ENCODE assay signal across 7 mouse cellular contexts in the genomic region with DNA sequence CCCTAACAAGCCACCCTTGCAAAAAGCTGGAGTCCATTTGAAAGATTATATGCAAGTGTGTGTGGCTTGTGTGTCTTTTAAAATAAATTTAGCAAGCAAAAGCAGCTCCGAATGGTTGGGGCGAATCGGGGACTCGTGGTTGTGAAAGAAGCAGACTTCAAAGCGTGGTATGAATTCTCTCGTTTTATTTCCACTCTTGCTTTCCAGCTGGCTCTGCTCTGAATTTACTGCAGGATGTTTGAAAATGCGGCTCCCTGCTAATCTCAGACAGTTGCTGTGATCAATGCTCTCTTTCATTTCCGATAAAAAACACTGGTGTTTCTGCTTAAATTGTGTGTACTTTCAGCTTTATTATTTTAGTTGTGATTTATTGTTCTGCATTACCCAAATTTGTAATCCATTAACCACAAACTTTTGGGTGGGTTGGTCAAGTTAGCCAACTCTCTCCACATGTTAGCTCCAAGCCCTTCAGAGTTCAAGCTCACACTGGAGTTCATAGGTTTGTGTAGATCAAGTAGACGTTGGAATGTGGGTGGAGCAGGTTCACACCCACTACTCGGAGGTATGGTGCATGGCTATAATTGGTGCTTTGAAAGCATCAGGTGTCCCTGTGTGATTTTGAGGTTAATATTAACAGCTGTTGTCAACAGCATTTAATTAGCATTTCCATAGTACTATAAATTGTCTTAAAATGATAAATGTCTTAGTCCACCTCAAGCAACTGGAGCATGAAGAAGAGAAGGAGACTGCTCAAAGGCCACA.
DNase-seq lines count a peak whose midpoint lies in the region; ATAC-seq and TF ChIP-seq lines count a peak whose summit lies in the region.

No protein-coding gene starts in this region.

- no peaks in the 10 kb centered on the region for H3K36me3 ChIP-seq in midbrain, embryonic 10.5 days
- no peaks in the 10 kb centered on the region for H3K36me3 ChIP-seq in midbrain, embryonic 13.5 days
- H3K36me3 ChIP-seq in limb, embryonic 14.5 days (ENCODE audit: control insufficient read depth, insufficient read depth, low read length) = no peaks in the 10 kb centered on the region

- H3K27me3 ChIP-seq in midbrain, embryonic 10.5 days (ENCODE audit: low read depth, poor library complexity, severe bottlenecking) = no peaks in the 10 kb centered on the region
- no peaks in the 10 kb centered on the region for H3K27me3 ChIP-seq in midbrain, embryonic 13.5 days
- H3K27me3 ChIP-seq in limb, embryonic 14.5 days (ENCODE audit: control insufficient read depth, insufficient read depth, low read length) = no peaks in the 10 kb centered on the region

- no peak overlapping the region for H3K4me2 ChIP-seq in midbrain, embryonic 13.5 days (replicated peaks)
- no peak overlapping the region for H3K4me2 ChIP-seq in limb, embryonic 14.5 days (replicated peaks; ENCODE audit: low read depth, low read length, severe bottlenecking)

- H3K4me1 ChIP-seq in midbrain, embryonic 10.5 days = peaks cover 16% of the 10 kb centered on the region
- peaks cover 10% of the 10 kb centered on the region for H3K4me1 ChIP-seq in midbrain, embryonic 13.5 days (replicated peaks)
- H3K4me1 ChIP-seq in limb, embryonic 14.5 days (ENCODE audit: control insufficient read depth, insufficient read depth, low read length) = peaks cover 43% of the 10 kb centered on the region

- H3K9ac ChIP-seq in midbrain, embryonic 13.5 days (replicated peaks) = no peak overlapping the region
- no peak overlapping the region for H3K9ac ChIP-seq in limb, embryonic 14.5 days (ENCODE audit: low read depth, low read length, severe bottlenecking)

- TF ChIP-seq POLR2A in limb, embryonic 14.5 days (IDR thresholded peaks at IDR 0.05; ENCODE audit: borderline replicate concordance, extremely low read depth, insufficient read depth, insufficient read length) = no peak

- H3K4me3 ChIP-seq in midbrain, embryonic 10.5 days = no peak overlapping the region
- H3K4me3 ChIP-seq in midbrain, embryonic 13.5 days (replicated peaks) = no peak overlapping the region
- H3K4me3 ChIP-seq in limb, embryonic 14.5 days (replicated peaks; ENCODE audit: low read length) = no peak overlapping the region

- no peak for ATAC-seq in midbrain, embryonic 13.5 days
- peak; percentile 41; the same call in 1 of the 2 replicates for ATAC-seq in limb, embryonic 14.5 days (ENCODE audit: low FRiP score, low read depth)

- H3K27ac ChIP-seq in midbrain, embryonic 10.5 days (replicated peaks) = 0 out of 2 replicates have a peak overlapping the region, but pooled peaks have one; percentile 7
- H3K27ac ChIP-seq in midbrain, embryonic 13.5 days = no peak overlapping the region
- H3K27ac ChIP-seq in limb, embryonic 14.5 days (replicated peaks; ENCODE audit: low read depth, low read length) = peak overlapping the region; percentile 71

- 88% methylated on average over 10 of the region's 10 CpGs for WGBS in midbrain, embryonic 10.5 days
- 86% methylated on average over 10 of the region's 10 CpGs for WGBS in midbrain, embryonic 13.5 days
- 6% methylated on average over 10 of the region's 10 CpGs for WGBS in limb, embryonic 14.5 days

- no peaks in the 10 kb centered on the region for H3K9me3 ChIP-seq in midbrain, embryonic 10.5 days (replicated peaks)
- H3K9me3 ChIP-seq in midbrain, embryonic 13.5 days = no peaks in the 10 kb centered on the region
- H3K9me3 ChIP-seq in limb, embryonic 14.5 days (ENCODE audit: control insufficient read depth, low read length) = peaks cover 4% of the 10 kb centered on the region; the same call in 1 of the 2 replicates

- no peak for DNase-seq in midbrain, embryonic 10.5 days (ENCODE audit: low spot score)
- peak; percentile 35 for DNase-seq in gastrocnemius, postnatal 25 days
- peak; percentile 80 for DNase-seq in limb, embryonic 14.5 days (ENCODE audit: low spot score)
- peak; percentile 76 for DNase-seq in telencephalon, adult 2 months (ENCODE audit: low read depth, low spot score)
- no peak for DNase-seq in T-cell, adult 2 months (ENCODE audit: low spot score)
- DNase-seq in retina, embryonic 14.5 days (ENCODE audit: low spot score) = no peak

Comparison
In these comparisons a context has a peak if more than half of its experiments do, and no peak if none do; other contexts are left out.
1. DNase-seq: peak in gastrocnemius, postnatal 25 days (single experiment), limb, embryonic 14.5 days (single experiment) and telencephalon, adult 2 months (single experiment); none in midbrain, embryonic 10.5 days (single experiment), T-cell, adult 2 months (single experiment) and retina, embryonic 14.5 days (single experiment).